ENCODE assay signal across 11 mouse cellular contexts in genomic region chr1:180919686-180920085, GRCm38 (mm10). TPM values are rescaled to one million over a fixed set of nuclear protein-coding genes. Genes with fewer than 3 reads are reported as not detected.
DNase-seq lines count a peak whose midpoint lies in the region; ATAC-seq and TF ChIP-seq lines count a peak whose summit lies in the region.
"Had no signal": no experiment of that assay in that cellular context is flagged by ENCODE, and none has a peak within 500 bp of the region (broad histone marks: within the 10 kb centered on the region; RNA-seq: fewer than 3 reads in every experiment).

No protein-coding gene starts in this region.

- H3K4me3 ChIP-seq in midbrain, postnatal 0 days (ENCODE audit: low read depth, low read length), result no peak overlapping the region
- H3K4me3 ChIP-seq in midbrain, embryonic 13.5 days (replicated peaks), result no peak overlapping the region
- H3K4me3 ChIP-seq in stomach, embryonic 16.5 days (replicated peaks; ENCODE audit: low read length), result no peak overlapping the region
- H3K4me3 ChIP-seq: embryonic facial prominence, embryonic 12.5 days had no signal

- no peak for ATAC-seq in CD4-positive, CD25-positive, alpha-beta regulatory T cell, adult 4 months
- no peak for ATAC-seq in midbrain, postnatal 0 days (ENCODE audit: low FRiP score)
- ATAC-seq in midbrain, embryonic 13.5 days, result no peak
- ATAC-seq in stomach, embryonic 16.5 days (ENCODE audit: insufficient read depth, low FRiP score), result peak; percentile 47; the same call in 1 of the 2 replicates

- no peak overlapping the region for H3K27ac ChIP-seq in midbrain, postnatal 0 days (ENCODE audit: low read depth, low read length)
- no peak overlapping the region for H3K27ac ChIP-seq in midbrain, embryonic 13.5 days
- no peak overlapping the region for H3K27ac ChIP-seq in stomach, embryonic 16.5 days (ENCODE audit: low read length)
- H3K27ac ChIP-seq: embryonic facial prominence, embryonic 12.5 days had no signal

- peaks cover 2% of the 10 kb centered on the region; the same call in 1 of the 2 replicates for H3K36me3 ChIP-seq in midbrain, postnatal 0 days (ENCODE audit: insufficient read depth, low read length)
- H3K36me3 ChIP-seq in midbrain, embryonic 13.5 days, result no peaks in the 10 kb centered on the region
- H3K36me3 ChIP-seq in stomach, embryonic 16.5 days (ENCODE audit: control insufficient read depth, insufficient read depth, low read length), result no peaks in the 10 kb centered on the region
- H3K36me3 ChIP-seq: embryonic facial prominence, embryonic 12.5 days had no signal

- no peaks in the 10 kb centered on the region for H3K9me3 ChIP-seq in midbrain, postnatal 0 days (ENCODE audit: low read length)
- no peaks in the 10 kb centered on the region for H3K9me3 ChIP-seq in midbrain, embryonic 13.5 days
- no peaks in the 10 kb centered on the region for H3K9me3 ChIP-seq in stomach, embryonic 16.5 days (replicated peaks; ENCODE audit: control insufficient read depth, low read length)
- H3K9me3 ChIP-seq: embryonic facial prominence, embryonic 12.5 days had no signal

- no peaks in the 10 kb centered on the region for H3K27me3 ChIP-seq in midbrain, postnatal 0 days (ENCODE audit: insufficient read depth, low read length)
- H3K27me3 ChIP-seq in midbrain, embryonic 13.5 days, result no peaks in the 10 kb centered on the region
- H3K27me3 ChIP-seq in stomach, embryonic 16.5 days (ENCODE audit: control insufficient read depth, insufficient read depth, low read length), result no peaks in the 10 kb centered on the region
- H3K27me3 ChIP-seq: embryonic facial prominence, embryonic 12.5 days had no signal

- H3K4me1 ChIP-seq in midbrain, postnatal 0 days (ENCODE audit: insufficient read depth, low read length), result no peaks in the 10 kb centered on the region
- no peaks in the 10 kb centered on the region for H3K4me1 ChIP-seq in midbrain, embryonic 13.5 days (replicated peaks)
- no peaks in the 10 kb centered on the region for H3K4me1 ChIP-seq in stomach, embryonic 16.5 days (ENCODE audit: control insufficient read depth, insufficient read depth, low read length)
- H3K4me1 ChIP-seq: embryonic facial prominence, embryonic 12.5 days had no signal

- WGBS in midbrain, postnatal 0 days, result 38% methylated on average over 8 of the region's 8 CpGs
- 24% methylated on average over 8 of the region's 8 CpGs for WGBS in midbrain, embryonic 13.5 days
- WGBS in stomach, embryonic 16.5 days, result 40% methylated on average over 8 of the region's 8 CpGs

- peak; percentile 38 for DNase-seq in CD4-positive, CD25-positive, alpha-beta regulatory T cell, adult 2 months (ENCODE audit: low read depth, low spot score)
- DNase-seq in midbrain, postnatal 0 days (ENCODE audit: low spot score), result no peak
- DNase-seq in induced T-regulatory cell, adult 2 months (ENCODE audit: low read depth), result peak; percentile 61
- no peak for DNase-seq in cerebellum, adult 8-10 months
- no peak for DNase-seq in left cerebral cortex, adult 9 months (ENCODE audit: low spot score in 2 of 2)
- DNase-seq: kidney, adult 11 months had no signal

- peak; percentile 41 for TF ChIP-seq CTCF in midbrain, postnatal 0 days (IDR thresholded peaks at IDR 0.05)

- H3K4me2 ChIP-seq in midbrain, postnatal 0 days (ENCODE audit: low read depth, low read length, poor library complexity, severe bottlenecking), result no peak overlapping the region
- H3K4me2 ChIP-seq in midbrain, embryonic 13.5 days (replicated peaks), result no peak overlapping the region
- H3K4me2 ChIP-seq in stomach, embryonic 16.5 days (ENCODE audit: low read depth, low read length), result no peak overlapping the region
- H3K4me2 ChIP-seq: embryonic facial prominence, embryonic 12.5 days had no signal

- no peak overlapping the region for H3K9ac ChIP-seq in midbrain, postnatal 0 days (replicated peaks; ENCODE audit: low read length, poor library complexity, severe bottlenecking)
- no peak overlapping the region for H3K9ac ChIP-seq in midbrain, embryonic 13.5 days (replicated peaks)
- no peak overlapping the region for H3K9ac ChIP-seq in stomach, embryonic 16.5 days (ENCODE audit: low read length)
- H3K9ac ChIP-seq: embryonic facial prominence, embryonic 12.5 days had no signal

RNA-seq across cellular contexts. Expression of gene Lefty1, which starts 15.1 kb away (rescaled TPM):
- not detected for polyA plus RNA-seq in CD4-positive, CD25-positive, alpha-beta regulatory T cell, adult 4 months (2017; shearing (Covaris generic))
- 0.38 TPM in 1 of 2 replicates, not detected in the other for total RNA-seq in midbrain, postnatal 0 days (2014; rRNA removed)
- 0.41 and 0.42 TPM in 2 replicates for polyA plus RNA-seq in midbrain, postnatal 0 days (2015; fragmentation: Nextera tagmentation; extraction: Ambion mirVana)
- 0.31 TPM in 1 of 2 replicates, not detected in the other for polyA plus RNA-seq in midbrain, embryonic 13.5 days (2015; fragmentation: Nextera tagmentation; extraction: Ambion mirVana)
- polyA plus RNA-seq in stomach, embryonic 16.5 days (2015; fragmentation: Nextera tagmentation; extraction: Ambion mirVana), result 4.0 and 4.2 TPM in 2 replicates

RNA-seq across cellular contexts. Expression of gene Pycr2, which starts 15.6 kb away (rescaled TPM):
- 10 to 100 TPM; 40.9 to 59.2 TPM for polyA plus RNA-seq in CD4-positive, CD25-positive, alpha-beta regulatory T cell, adult 4 months (2017; shearing (Covaris generic))
- 48.5 and 50.5 TPM in 2 replicates for total RNA-seq in midbrain, postnatal 0 days (2014; rRNA removed)
- polyA plus RNA-seq in midbrain, postnatal 0 days (2015; fragmentation: Nextera tagmentation; extraction: Ambion mirVana), result 60.5 and 63.7 TPM in 2 replicates
- 76.6 and 83.1 TPM in 2 replicates for polyA plus RNA-seq in midbrain, embryonic 13.5 days (2015; fragmentation: Nextera tagmentation; extraction: Ambion mirVana)
- polyA plus RNA-seq in stomach, embryonic 16.5 days (2015; fragmentation: Nextera tagmentation; extraction: Ambion mirVana), result 99.6 and 105 TPM in 2 replicates

RNA-seq across cellular contexts. Expression of gene Tmem63a, which starts 22.5 kb away (rescaled TPM):
- 10 to 100 TPM; 17.2 to 34.7 TPM for polyA plus RNA-seq in CD4-positive, CD25-positive, alpha-beta regulatory T cell, adult 4 months (2017; shearing (Covaris generic))
- 4.8 and 6.4 TPM in 2 replicates for total RNA-seq in midbrain, postnatal 0 days (2014; rRNA removed)
- polyA plus RNA-seq in midbrain, postnatal 0 days (2015; fragmentation: Nextera tagmentation; extraction: Ambion mirVana), result 1.3 and 1.7 TPM in 2 replicates
- polyA plus RNA-seq in midbrain, embryonic 13.5 days (2015; fragmentation: Nextera tagmentation; extraction: Ambion mirVana), result 0.93 and 1.8 TPM in 2 replicates
- polyA plus RNA-seq in stomach, embryonic 16.5 days (2015; fragmentation: Nextera tagmentation; extraction: Ambion mirVana), result 29.2 and 35.3 TPM in 2 replicates

RNA-seq across cellular contexts. Expression of gene Lefty2, which starts 26.8 kb away (rescaled TPM):
- polyA plus RNA-seq in CD4-positive, CD25-positive, alpha-beta regulatory T cell, adult 4 months (2017; shearing (Covaris generic)), result not detected
- total RNA-seq in midbrain, postnatal 0 days (2014; rRNA removed), result 3.0 and 12.8 TPM in 2 replicates
- 7.7 and 8.6 TPM in 2 replicates for polyA plus RNA-seq in midbrain, postnatal 0 days (2015; fragmentation: Nextera tagmentation; extraction: Ambion mirVana)
- polyA plus RNA-seq in midbrain, embryonic 13.5 days (2015; fragmentation: Nextera tagmentation; extraction: Ambion mirVana), result 0.27 and 0.31 TPM in 2 replicates
- polyA plus RNA-seq in stomach, embryonic 16.5 days (2015; fragmentation: Nextera tagmentation; extraction: Ambion mirVana), result 0.35 TPM in 1 of 2 replicates, not detected in the other
- polyA plus RNA-seq: neural tube, embryonic 11.5 days had no signal

Comparison
In these comparisons a context has a peak if more than half of its experiments do, and no peak if none do; other contexts are left out.
1. DNase-seq: peak in CD4-positive, CD25-positive, alpha-beta regulatory T cell, adult 2 months (single experiment) and induced T-regulatory cell, adult 2 months (single experiment); none in midbrain, postnatal 0 days (single experiment), cerebellum, adult 8-10 months (single experiment) and left cerebral cortex, adult 9 months (0 of 2).